Mouse (Mus musculus) T-helper 2 cell (primary cell): Measurements from ENCODE around the gene Prm2.
"Not testable (repeated sequence)": the region's sequence is repeated elsewhere in the genome, so short reads cannot be mapped to it uniquely, and the experiment has no call there.

ENCODE experiments used
- in situ Hi-C: fragments of 300-600 bp; cut with MboI, MseI; formaldehyde crosslinking; loops from one replicate; pipeline ENCODE4 v1.15.1; 2025; ENCODE audit warnings: high pct_unique_total_duplicates

Prm2 gene

DNA sequence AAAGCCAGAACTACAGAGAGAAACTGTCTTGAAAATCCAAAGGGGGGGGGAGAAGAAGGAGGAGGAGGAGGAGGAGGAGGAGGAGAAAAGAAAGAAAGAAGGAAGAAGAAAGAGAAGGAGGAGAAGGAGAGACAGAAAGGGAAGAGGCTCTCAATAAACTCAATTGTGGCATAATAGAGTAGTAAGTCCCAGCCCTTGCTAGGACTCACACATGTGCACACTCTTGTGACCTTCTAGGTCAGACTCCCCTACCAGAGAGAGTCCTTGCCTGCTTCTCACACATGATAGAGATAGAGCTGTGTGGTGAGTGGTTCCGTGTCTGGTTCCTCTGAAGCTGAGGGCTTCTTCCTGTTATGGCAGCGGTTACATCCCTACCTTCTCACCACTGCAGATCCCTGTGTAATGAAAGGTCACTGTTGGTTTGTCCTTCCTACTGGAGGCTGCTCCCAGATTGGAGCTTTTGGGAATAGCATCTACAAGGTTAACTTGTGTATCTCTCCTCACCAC is 17.0 kb upstream of the Prm2 start, which contains the start of gene Gm11172:
TSS of gene Gm11172 (plus strand) at position 51 of the 507 bp plus-strand sequence.
- in situ Hi-C loops: no loop called here

DNA sequence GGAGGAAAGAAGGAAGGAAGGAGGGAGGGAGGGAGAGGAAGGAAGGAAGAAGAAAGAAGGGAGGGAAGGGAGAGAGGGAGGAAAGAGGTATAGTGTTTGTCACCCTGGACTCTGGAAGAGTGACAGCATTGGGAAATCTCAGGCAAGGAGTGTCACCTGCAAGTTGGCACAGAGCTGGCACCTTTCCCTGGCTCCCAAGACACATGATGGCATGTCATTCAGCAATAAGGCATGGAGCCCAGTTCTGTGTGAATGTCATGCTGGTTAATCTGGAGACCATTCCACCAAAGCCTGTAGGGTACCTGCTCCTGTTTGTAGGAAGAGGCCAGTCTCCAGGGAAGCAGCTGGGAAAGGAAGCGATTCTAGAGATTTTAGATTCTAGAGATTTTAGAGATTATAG is 14.4 kb upstream of the Prm2 start:
- in situ Hi-C loops: no loop called here

DNA sequence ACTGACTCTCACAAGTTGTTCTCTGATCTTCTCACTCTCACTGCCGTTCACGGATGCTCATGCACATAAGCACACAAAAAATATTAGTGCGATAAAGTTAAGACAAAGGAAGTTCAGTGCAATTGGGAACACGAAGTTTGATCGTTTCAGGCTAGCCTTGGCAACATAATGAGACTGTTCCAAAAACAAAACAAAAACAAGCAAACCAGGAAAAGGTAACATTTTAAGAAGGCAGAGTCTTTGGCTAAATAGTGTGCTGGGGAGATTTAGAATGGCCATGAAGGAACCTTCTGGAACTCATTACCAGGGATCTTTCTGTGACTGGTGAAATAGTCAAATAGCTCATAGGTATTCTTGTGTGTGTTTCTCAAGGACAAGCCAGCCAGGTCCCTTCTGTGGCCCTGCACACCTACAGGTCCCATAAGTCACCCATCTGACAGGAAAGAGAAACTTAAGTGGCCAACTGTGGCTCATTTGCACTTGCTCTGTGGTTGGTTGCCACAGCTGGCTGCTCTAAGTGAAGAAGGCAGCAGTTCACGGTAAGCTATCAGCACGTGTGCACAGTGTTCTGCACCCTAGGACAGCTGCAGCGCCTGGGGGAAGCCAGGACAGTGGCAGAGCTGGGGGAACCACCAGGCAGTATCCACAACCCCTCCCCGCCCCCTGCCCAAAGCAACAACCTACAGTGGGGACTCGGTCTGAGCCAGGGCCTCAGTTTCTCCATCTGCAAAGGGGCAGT is 10.0 kb upstream of the Prm2 start, which contains the start of gene Prm1:
TSS of gene Prm1 (minus strand) at position 51 of the 739 bp plus-strand sequence.
- in situ Hi-C loops: no loop called here

- in situ Hi-C loops: not testable (repeated sequence)
Observed at GRCm38 (mm10) chr16:10802420-10802819, 6.5 kb upstream of the Prm2 start.

DNA sequence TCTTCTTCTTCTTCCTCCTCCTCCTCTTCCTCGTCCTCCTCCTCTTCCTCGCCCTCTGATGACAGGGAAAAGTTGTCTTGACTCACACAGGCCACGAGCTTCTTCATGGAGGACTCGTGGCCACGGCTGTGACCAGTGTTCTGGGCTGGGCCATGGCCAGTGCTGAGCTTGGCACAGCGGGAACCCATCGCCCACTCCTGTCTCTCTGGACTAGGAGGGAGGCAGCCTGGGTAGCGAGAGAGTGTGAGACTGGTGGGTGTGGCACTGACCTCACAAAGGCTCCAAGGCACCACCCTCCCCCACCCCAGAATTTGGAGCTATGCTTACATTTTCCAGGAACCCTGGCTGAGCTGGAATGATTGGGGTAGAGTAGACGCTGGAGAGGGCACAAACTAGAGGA is 5.2 kb downstream of the Prm2 start, which contains the start of gene Prm3:
TSS of gene Prm3 (minus strand) at position 213 of the 400 bp plus-strand sequence.
- in situ Hi-C loops: loop anchor here (5.0 kb wide), 2 partner anchors 52 to 167 kb away; no protein-coding TSS in a partner anchor

DNA sequence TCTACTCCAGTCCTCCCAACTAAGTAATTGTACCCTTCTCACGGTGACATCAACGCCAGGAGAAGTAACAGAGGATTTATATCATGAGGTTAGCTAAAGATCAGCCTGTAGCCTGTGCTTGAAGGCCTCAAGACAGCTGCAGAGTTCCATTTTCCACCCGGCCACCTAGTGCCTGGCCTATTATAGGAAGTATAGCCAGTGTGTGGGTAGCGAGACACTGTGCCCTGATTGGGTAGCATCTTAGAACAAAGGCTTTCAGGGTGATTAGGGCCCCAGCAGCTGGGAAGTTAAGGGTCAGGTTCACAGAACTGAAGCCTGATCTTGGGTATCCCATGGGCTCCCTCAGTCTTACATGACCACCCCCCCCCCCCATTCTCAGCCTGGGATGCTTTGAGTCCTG is 7.1 kb downstream of the Prm2 start:
- in situ Hi-C loops: loop anchor here (10.0 kb wide), 1 partner anchor 374 kb away; the partner anchor contains the start of gene Nubp1

- in situ Hi-C loops: loop anchor here (10.0 kb wide), 1 partner anchor 373 kb away; the partner anchor contains the start of gene Nubp1
Observed at GRCm38 (mm10) chr16:10788271-10788670, 7.7 kb downstream of the Prm2 start, which contains the start of gene Tnp2. Tnp2 (minus strand) TSS chr16:10788660.

- in situ Hi-C loops: loop anchor here (10.0 kb wide), 1 partner anchor 373 kb away; the partner anchor contains the start of gene Nubp1
Observed at GRCm38 (mm10) chr16:10787548-10788058, 8.3 kb downstream of the Prm2 start.

DNA sequence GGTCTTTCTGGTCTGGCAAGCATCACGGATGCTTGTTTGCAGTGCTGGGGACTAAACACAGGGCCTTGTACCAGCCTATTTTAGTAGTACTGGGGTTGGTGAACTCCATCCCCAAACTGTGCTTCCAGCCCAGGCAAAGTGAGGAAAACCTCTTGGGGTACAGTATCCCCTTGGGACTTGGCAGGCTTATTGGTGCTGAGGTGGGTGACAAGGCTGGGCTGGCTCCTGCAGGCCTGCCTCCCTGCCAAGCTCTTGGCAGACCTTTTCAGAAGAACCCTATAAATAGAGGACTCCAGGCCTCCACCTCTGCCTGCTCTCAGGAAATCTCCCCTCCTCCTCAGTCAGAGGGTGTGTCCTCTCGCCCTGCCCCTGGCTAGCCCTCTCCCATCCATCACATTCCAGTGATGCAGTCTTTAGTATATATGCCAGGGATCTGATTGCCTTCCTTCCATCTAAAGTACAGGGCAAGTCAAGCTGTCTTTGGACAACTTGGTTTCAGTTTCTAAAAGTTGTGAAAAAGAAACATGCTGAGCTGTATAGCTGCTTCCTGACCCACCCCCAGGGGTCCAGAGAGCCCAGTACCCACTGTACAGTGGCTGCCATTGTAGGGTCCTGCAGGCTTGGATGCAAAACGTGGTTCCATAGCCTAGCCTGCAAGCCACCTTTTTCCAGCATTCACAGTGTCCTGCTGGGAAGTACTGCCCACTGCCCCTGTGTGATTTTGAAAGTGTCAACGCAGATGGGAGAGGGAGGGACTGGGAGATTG is 9.0 kb downstream of the Prm2 start:
- in situ Hi-C loops: loop anchor here (10.0 kb wide), 1 partner anchor 372 kb away; the partner anchor contains the start of gene Nubp1

DNA sequence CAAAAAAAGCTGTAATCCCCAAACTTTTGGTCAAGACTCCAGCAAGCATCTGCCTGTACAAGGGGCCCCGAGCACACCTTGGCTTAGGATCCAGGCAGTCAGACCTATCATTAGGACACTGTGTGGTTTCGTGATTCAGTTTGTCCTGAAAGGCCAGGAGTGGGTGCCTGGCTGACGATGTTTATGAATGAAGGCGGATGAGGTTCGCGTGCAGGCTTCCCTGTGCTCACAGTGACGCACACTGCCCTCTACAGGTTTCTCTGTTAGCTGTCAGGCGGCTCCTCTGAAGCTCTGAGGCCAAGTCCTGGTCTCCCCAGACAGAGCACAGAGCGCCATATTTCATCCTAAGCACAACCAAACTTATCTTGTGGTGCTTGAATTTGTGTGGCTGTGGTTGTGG is 9.6 kb downstream of the Prm2 start:
- in situ Hi-C loops: loop anchor here (10.0 kb wide), 1 partner anchor 371 kb away; the partner anchor contains the start of gene Nubp1

- in situ Hi-C loops: loop anchor here (10.0 kb wide), 1 partner anchor 371 kb away; the partner anchor contains the start of gene Nubp1
Observed at GRCm38 (mm10) chr16:10785371-10786231, 10.3 kb downstream of the Prm2 start, which contains the start of gene Socs1. Socs1 (minus strand) TSS chr16:10785536.

GRCm38 (mm10) chr16:10784793-10785370 is 11.1 kb downstream of the Prm2 start:
- in situ Hi-C loops: loop anchor here (5.0 to 10.0 kb wide), 2 partner anchors 43 to 370 kb away; partner anchors contain the start of gene Nubp1

- in situ Hi-C loops: loop anchor here (5.0 to 10.0 kb wide), 2 partner anchors 42 to 369 kb away; partner anchors contain the start of gene Nubp1
Observed at GRCm38 (mm10) chr16:10783883-10784792, 11.8 kb downstream of the Prm2 start.

DNA sequence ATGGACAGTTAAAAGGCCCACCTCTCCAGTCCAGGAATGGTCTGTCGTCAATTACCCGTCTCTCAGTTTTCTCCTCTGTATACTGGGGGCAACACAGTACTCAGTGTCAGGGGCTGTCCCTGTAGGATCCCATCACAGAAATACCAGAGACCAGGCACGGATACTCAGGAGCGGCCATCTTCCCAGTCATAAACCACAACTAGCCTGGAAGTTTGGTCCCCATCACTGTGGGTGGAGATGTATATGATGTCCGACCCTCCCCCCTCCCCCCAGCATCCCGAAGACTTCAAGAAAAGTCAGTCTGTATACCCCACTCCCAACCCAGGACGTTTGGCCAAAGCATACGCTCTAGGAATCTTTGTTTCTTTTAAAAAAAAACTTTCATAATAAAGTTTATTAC is 12.5 kb downstream of the Prm2 start:
- in situ Hi-C loops: loop anchor here (5.0 to 10.0 kb wide), 2 partner anchors 41 to 369 kb away; partner anchors contain the start of gene Nubp1

DNA sequence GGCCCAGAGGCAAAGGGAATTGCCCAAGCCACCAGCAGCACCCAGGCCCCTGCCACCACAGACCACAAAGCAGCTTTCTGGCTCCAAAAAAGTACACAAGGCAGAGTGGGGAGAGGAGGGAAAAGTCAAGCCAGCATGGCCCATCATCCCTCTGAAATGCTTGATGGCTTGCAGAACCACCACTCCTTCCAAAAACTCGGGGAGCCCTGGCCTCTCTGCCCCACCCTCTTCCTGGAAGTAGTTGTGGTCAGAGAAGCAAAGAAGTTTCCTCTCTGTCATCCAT is 12.8 kb downstream of the Prm2 start:
- in situ Hi-C loops: loop anchor here (5.0 to 10.0 kb wide), 2 partner anchors 41 to 368 kb away; partner anchors contain the start of gene Nubp1

DNA sequence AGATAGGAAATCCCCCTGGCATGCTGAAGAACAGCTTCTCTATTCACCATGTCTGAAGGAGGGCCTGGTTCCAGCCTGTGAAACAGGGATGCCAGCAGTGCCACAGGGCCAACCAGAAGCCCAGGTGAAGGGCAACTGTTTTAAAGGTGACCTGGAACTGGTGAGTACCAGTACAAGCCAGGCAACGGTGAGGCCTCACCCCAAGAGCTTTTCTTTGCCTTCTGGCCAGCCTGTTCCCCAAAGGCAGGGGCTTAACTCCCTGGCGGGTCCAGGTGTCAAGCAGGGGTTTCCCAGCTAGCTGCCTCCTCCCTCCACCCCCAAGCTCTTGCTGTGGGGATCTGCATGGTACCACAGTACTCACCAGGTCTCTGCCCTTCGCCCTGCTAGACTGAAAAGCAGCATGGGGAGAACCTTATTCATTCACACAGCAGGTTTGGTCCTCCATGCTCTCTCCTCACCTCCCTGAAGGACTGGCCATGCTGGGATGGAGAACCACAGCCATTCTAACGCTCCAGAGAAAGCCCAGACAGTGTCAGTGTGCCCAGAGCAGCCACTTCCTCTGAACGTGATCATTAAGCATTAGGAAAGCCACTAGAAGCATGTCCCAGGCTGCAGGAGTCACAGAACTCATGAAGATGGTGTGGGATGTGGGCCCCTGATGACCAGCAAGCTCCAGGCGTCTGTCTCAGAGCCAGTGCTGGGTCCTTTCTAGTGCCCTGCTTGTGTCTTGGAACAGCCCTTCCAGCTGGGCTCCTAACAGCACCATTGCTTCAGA is 13.4 kb downstream of the Prm2 start:
- in situ Hi-C loops: loop anchor here (5.0 to 10.0 kb wide), 2 partner anchors 40 to 368 kb away; partner anchors contain the start of gene Nubp1

- in situ Hi-C loops: loop anchor here (5.0 to 10.0 kb wide), 2 partner anchors 40 to 367 kb away; partner anchors contain the start of gene Nubp1
Observed at GRCm38 (mm10) chr16:10781862-10782371, 14.0 kb downstream of the Prm2 start.
